Mouse (Mus musculus) cerebellum, postnatal 4 days (tissue): ENCODE results near the gene Ptpn18.
A peak's percentile ranks its signal among the peaks of the same experiment; 100 is the strongest.
"Not testable (repeated sequence)": the region's sequence is repeated elsewhere in the genome, so short reads cannot be mapped to it uniquely, and the experiment has no call there.

Source experiments
- DNase-seq, 2 experiments: peaks; one replicate each; pipeline ENCODE4 v3.0.0; 2022; ENCODE audit warnings: low spot score in 2 of 2, mixed read lengths in 1 of 2

Ptpn18 gene

DNA sequence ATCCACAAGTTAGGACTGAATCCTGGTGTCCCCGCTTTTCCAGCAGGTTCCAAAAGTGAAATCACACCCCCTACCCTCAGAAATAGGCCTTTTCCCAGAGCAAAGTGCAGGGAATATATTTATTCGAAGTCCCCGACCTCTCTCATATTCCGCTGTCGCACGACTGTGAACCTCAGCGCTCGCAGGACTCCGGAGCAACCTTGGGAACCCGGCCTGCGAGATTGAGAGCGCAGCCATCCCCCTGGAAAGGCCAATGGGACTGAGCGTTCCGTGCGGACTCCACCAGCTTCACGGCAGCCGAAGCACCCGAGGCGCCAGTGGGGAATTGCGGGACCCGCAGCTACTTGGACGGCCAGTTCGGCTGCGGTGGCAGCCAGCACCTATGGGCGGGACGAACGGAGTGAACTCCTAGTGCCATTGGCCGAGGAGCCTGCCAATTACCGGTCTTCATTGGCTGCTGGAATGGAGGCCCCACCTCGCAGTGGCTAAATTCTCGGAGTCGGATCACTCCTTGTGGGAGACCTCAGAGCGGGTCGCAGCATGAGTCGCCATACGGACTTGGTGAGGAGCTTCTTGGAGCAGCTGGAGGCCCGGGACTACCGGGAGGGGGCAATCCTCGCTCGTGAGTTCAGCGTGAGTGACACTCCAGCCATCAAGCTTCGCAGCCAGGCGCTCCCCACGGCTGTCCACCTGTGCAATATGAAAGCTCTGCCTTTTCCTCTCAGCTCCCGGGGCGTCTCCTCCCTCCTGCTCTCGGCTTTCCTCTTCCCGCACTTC lies at the start of gene Ptpn18:
Gene Ptpn18 (plus strand): TSS at position 479 of the 777 bp plus-strand sequence.
- peak; percentile 69 to 90 for DNase-seq

DNA sequence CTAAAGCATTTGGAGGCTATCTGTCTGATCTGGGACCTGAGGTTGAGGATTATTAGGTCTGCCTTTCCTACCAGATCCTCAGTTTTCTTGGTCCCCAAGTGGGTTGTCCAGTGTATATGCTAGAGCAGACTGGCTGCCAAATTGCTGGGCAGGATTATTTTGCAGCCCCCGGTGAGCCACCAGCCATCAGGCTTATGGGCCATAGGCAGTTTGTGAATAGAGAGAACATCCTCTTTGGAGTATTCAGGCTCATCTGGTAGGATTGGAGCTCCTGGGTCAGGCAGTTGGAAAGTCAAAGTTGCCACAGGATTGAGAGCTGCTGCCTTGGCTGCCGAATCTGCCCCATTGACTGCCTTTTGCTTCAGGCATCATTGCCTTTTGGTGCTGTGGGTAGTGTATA lies 31.1 kb upstream of the Ptpn18 start:
- DNase-seq: no peak

DNA sequence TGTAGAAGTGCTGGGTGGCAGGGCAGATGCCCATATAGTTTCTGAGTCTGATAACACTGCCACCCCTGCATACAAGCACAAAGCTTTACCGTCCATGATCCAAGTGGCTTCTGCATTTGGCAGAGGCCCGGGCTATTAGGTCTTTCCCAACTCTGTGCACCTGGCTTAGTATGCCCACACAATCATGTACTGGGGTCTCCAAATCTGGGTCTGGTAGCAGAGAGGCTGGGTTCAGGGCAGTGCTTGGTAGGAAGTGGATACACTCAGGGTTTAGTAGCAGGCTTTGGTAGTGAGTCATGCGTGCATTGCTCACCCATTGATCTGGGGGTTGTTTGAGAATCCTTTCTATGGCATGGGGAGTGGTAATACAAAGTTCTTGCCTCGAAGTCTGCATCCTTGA lies 30.3 kb upstream of the Ptpn18 start:
- no peak for DNase-seq

DNA sequence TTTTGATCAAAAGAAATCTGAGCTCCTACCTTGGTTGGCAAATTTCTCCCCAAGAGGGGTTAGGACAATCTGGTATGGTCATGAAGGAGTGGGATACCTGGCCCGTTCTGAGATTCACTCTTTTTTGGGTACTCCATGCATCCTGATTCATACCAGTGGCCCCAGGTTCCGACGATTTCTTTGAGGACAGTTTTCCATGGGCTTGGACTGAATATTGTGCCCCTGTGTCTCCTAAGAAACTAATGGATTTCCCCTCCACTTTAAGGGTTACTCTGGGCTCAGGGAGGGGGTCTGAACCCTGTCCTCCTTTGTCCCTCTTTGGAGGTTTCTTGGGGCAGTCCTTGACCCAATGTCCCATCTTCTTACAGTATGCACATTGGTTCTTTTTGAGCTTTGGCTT lies 28.6 kb upstream of the Ptpn18 start:
- DNase-seq: no peak

DNA sequence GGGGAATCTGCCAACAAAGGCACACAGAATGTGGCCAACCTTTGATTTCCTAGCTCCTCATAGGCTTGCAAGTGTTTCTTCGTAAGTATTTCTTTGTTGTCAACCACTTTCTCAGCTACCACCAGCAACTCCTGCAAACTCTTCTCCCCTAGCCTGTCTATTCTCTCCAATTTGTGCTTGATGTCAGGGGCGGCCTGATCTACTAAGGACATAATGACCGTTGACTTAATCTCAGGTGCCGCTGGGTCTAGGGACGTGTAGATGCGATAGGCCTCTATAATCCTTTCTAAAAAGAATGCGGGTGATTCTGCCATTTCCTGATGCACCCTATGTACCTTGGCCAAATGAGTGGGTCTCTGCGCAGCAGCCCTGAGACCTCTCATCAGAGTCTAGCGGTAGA lies 28.1 kb upstream of the Ptpn18 start:
- DNase-seq: no peak

DNA sequence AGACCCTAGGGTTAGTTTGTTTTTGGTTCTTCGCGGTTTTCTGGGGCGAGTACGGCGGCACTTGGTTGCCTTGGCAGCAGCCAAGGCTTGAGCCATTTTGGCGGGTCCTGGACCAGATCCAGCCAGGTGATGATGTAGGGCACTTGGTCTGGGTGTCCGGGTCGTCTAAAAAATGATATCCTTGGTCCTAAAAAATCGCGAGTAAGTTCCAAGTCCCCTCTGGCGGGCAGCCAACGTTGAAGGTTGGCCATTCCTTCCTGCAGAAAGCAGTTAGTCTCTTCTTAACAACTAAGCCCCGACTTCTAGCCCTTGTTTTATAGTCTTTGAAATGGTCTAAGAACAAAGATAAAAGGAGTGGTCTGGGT lies 27.2 kb upstream of the Ptpn18 start:
- DNase-seq: peak in 1 of 2 experiments; percentile 57

DNA sequence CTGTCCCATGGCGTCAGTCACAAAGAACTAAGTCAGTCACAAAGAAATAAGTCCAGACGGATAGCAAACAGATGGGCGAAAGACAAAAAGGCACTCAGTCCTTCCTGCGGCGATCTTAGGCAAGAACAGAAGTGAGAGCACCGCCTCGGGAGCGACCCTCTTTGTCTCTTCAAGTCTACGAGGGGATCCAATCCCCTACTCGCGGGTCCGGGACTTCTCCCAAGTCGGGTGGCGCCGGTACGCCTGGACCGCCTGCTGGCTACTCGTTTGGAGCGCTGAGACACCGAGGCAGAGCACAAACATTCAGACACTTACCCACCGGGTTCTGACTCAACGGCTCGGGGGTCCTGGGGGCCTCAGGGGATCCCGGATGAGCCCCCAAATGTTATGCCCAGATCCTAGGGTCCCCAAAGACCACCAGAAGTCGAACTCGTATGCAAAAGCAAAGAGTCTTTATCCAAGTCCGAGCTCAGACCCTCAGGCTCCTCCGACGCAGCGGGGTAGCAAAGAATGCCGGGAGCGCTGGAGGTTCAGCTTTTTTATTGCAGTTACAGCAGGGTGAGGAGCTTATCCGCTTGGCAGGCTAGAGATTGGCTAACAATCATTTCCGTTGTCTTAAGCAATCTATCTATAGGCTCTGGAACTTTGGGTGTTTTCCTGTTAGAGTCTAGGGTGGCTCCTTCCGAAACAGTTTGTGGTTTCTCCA lies 26.6 kb upstream of the Ptpn18 start:
- DNase-seq: peak in 1 of 2 experiments; percentile 22

DNA sequence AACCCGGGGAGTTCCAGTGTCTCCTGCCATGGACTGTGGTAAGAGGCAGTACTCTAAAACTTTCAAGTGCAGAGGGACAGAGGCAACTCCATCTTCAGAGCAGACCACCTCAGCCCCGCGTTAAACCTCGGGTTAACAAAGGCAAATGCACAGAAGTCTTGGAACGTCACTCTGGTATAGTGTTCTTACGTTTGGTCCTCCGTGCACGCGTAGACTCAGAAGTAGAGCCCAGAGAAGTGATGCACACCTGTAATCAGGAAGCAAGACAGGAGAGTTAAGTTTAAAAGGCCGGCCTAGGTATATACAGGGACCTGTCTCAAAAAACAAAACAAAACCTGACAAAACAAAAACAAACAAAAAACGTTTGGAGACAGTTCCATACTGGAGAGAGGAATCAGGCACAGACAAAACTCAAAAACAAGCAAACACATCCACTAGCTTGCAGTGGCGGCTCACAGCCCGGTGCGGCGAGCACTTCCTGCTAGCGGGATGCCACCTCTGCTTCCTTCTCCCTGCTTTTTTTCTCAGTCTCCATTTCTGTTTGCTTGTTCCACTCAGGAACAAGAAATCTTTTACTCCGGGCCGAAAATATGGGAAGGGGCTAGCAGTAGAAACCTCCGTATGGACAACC lies 25.6 kb upstream of the Ptpn18 start:
- no peak for DNase-seq

DNA sequence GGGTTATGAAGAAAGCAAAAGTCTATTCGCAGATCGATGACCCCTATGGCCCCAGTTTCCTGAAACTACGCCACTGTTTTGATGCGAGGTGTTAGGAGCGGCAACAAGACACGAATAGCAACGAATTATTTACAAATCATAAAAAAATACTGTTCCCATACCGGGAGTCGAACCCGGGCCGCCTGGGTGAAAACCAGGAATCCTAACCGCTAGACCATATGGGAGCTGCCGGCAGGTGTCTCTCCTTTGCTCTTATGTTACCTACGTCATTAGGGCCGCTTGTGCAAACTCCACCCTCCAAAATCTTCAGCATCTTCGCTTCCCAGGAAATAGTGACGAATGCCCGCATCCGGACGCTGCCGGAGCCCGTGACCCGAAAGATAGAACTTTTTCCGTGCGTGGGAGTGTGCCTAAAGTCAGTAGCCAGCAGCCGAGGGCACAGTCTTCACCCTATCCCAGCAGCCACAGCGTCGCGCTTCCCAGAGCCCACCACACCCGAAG lies 24.9 kb upstream of the Ptpn18 start:
- DNase-seq: peak; percentile 79 to 93

DNA sequence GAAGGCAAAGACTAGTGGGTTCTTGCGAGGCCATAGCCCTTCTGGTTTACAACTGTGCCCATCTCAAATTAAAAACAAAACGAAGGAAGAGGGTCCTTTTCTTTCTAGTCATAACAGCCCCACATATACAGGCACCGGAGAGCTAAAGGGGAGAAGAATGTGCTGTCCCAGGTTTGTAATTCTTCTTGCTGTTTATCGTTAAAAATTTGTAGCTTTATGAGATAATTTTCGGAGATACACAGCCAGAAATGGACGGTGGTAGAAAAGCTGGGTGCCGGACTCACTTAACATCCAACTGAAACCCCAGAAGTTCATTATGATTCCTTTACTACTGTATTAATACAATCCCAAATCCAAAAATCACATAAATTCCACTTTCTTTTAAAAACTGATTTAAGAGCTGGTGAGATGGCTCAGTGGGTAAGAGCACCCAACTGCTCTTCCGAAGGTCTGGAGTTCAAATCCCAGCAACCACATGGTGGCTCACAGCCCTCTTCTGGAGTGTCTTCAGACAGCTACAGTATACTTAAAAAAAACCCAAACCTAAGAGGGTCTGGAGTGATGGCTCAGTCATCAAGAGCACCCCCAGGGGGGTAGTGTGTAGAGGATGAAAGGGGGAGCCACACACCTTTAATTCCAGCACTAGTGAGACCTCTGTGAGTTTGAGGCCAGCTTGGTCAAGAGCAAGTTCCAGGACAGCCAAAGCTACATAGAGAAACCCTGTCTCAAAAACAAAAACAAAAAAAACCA lies 24.0 kb upstream of the Ptpn18 start:
- peak in 1 of 2 experiments; percentile 10 for DNase-seq

DNA sequence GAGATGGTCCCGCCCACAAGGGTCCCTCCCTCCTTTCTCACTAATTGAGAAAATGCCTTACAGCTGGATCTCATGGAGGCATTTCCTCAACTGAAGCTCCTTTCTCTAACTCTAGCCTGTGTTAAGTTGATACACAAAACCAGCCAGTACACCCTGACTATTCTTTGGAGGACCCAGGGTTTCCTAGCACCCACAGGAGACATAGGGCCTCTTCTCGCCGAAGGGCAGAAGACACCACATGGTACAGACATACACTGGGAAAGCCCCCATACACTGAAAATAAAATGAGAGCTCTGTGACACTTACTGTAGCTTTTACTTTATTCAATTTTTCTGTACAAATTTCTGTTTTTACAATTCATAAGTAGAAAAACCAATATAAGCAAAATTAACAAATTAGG lies 23.2 kb upstream of the Ptpn18 start:
- DNase-seq: no peak

DNA sequence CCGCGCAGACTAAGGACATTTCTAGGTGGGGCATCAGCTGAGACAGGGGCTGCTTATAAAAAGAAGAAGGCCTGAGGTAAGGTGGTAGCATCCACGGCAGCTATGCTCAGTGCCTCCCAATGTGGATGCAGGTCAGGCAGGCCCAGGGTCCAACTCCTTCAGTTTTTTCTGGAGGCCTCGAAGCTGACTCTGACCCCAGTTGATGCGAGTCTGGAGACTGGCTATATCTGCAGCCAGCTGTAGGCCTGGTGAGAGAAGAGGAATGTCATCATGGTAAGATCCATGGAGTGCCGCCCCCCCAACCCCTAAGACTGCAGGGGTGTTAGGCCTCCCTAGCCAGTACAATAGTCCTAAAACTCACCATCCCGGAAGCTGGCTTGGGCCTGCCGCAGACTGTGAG lies 22.2 kb upstream of the Ptpn18 start:
- not testable (repeated sequence) for DNase-seq

DNA sequence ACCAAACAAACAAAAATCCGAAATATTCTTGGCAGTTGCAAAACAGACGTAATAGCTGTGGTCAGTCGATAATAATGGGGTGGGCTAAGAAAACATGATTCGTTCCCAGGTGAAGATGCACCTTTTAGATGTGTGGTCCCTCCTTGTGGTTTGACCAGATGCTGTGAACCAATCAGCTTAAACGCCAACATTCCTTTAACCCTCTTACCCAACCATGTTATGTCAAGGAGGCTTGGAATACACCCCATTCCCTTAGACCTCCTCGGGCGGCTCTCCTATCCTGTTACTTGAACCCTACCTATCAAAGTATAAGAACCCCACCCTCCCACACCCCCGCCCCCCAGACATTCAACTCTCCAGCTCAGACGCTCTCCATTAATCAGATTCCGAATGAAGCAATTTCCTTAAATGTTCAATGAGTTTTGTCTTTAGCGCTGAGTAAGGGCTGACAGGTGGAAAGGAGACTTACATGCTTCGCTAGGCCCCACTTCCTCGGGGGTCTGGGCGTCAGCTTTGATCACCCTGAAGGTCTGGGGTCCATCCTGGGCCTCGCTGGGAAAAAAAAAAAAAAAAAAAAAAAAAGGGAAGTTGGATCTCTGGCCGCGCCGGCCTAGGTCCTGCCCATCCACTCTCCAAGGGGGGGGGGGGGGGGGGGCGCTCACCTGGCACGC lies 21.0 kb upstream of the Ptpn18 start:
- DNase-seq: no peak

DNA sequence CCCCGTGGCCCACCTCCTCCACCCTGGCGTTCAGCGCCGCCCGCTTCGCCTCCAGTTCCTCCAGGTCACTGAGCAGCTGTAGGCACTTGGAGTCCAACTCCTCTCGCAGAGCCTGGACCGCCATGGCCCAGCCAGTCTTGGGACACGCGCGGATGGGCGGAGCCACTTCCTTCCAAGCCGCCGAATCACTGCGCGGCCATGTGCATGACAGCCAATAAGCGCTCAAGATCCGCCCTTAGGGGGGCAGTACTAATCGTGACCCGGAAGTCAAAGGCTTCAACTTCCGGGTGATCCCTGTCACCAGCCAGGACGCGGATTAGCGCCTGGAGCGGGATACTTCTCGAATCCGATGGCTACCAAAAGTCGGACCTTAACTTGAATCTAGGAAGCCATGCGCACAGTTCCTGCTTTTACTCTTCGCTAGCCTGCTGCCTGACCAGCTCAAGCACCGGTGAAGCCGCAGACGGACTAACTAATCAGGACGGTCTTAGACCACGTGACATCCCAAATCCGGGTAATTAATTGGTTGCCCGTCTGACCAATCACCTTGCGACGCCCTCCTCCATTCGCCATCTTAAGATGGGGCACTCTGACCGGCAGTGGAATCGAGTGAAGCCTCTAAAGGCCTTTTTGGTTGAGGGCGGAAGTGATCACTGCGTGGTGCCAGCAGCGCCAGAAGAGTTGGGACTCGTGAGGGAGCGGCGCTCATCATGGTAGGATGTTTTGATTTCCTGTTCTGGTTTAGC lies 20.2 kb upstream of the Ptpn18 start, which contains the start of the genes Ccdc115 and Imp4:
Gene Ccdc115 (minus strand): TSS at position 458 of the 746 bp plus-strand sequence.
Gene Imp4 (plus strand): TSS at position 637 of the 746 bp plus-strand sequence.
- DNase-seq: peak; percentile 88 to 92

DNA sequence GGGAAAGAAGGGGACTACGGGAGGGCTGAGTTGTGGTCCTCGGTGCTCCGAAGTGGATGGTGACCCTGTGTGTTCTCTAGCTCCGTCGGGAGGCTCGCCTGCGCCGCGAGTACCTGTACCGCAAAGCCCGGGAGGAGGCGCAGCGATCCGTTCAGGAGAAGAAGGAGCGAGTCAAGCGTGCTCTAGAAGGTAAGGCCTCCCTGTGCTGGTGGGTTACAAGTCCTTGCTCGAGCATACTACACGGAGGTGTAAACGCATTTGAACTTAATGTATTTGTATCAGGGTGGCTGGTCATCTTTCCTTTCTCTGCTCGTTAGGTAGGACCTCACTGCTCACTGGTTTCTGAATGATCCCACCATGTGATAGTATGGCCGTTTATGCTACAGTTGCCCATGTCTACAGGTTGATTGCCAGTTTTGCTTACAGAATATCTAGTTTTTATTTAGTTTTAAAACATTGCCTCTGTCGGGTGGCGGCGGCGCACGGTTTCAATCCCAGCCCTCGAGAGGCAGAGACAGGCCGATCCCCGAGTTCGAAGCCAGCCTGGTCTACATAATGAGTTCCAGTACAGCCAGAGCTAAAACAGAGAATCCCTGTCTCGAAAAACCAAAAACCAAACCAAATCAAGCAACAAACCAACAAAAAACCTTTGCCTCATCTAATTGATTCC lies 19.5 kb upstream of the Ptpn18 start:
- DNase-seq: no peak

DNA sequence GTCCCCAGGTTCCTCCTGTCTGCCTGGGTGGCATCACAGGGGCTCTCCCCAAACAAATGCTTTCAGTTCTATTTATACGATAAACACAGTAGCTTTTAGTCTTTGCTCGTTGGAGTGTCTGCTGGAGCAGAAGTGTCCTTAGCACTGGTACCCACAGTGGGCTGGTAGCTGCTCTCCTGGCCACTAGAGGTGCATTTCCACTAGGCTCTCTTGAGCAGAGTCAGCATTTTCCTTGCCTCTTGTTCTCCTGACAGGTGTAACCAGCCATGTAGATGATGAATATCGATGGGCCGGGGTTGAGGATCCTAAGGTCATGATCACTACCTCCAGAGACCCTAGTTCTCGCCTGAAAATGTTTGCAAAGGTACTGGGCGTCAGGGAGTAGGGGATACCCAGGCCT lies 16.4 kb upstream of the Ptpn18 start:
- no peak for DNase-seq

DNA sequence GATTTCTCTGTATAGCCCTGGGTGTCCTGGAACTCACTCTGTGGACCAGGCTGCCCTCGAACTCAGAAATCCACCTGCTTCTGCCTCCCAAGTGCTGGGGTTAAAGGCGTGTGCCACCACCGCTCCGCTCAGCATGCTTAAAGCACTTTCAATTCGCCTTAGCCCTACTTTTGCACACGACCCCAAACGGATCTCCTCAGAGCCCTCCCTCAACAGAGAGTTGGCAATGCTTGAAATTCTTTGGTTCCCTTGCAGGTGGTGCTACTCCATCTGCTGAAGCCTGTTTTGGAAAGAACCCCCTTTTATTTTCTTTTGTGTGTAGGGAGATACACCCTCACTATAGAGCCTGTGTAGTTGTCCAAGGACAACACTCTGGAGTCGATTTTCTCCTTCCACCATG lies 1.1 kb upstream of the Ptpn18 start:
- DNase-seq: no peak

DNA sequence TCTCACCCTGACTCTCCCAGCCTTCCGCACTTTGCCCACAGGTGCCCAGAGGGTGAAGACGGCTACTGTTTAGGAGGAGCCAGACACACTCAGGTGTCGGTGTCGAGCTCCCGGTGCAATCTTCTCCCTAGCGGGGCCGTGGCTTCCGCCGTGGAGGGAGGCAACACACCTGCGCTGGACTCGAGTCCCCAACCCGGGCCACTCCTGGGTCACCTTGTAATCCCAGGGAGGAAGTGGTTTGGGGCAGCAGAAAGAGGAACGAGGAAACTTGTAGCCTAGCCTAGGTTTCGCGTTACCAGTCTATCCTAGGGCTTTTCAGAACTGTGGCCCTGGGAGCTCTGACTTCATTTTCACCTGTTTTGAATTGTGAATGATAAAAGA lies 489 bp downstream of the Ptpn18 start:
- no peak for DNase-seq

DNA sequence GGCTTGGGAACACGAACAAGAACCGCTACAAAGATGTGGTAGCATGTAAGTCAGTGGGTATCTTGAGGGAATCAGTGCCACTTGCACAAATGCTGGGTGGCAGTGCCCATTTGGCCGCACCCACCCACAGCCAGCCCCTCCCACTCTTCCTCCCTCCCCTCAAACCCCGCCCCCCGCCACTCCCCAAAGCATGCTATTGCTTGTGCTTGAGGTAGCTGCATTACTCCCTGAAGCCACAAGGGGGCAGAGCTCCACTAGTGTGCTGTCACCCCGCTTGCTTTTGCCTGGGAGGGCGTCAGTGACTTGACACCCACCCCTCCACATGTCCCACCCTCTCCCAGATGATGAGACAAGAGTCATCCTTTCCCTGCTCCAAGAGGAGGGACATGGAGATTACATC lies 3.2 kb downstream of the Ptpn18 start:
- peak in 1 of 2 experiments; percentile 56 for DNase-seq

DNA sequence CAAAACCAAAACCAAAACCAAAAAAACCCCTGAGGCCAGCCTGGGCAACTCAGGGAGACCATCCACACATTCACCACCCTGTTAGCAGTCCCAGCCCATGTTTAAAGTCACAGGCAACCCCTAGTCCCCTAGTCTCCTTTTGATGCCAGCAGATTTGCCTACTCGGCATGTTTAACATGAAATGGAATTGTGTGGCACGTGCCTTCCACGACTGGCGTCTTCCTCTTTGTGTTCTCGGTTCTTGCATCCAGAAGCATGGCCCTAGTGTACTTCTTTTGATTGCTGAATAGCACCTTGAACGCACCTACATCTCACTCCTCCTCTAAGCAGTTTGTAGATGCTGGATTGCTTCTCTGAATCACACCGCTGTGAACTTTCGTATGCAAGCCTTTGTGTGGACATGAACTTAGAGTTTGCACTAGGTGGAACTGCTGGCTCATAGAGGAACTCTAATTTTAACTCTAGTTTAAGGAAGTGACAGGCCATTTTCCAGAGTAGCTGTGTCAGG lies 4.8 kb downstream of the Ptpn18 start:
- DNase-seq: no peak
